Mouse (Mus musculus) right cerebral cortex, postnatal 4 days (tissue): ENCODE measurements around the gene Nxph3.

Experiments
- DNase-seq: peaks from one replicate; pipeline ENCODE4 v3.0.0-alpha.2; 2022

Nxph3 gene

GRCm38 (mm10) chr11:95514298-95514861 is at the start of gene Nxph3:
Nxph3 (minus strand) TSS chr11:95514570.
- peak; percentile 58 for DNase-seq

GRCm38 (mm10) chr11:95563849-95564248 is 49.5 kb upstream of the Nxph3 start:
- DNase-seq = no peak

- DNase-seq = no peak
These were observed 46.4 kb upstream of the Nxph3 start for GRCm38 (mm10) chr11:95560773-95561172.

GRCm38 (mm10) chr11:95559761-95560160 is 45.4 kb upstream of the Nxph3 start:
- DNase-seq = no peak

- DNase-seq = no peak
These were observed 43.3 kb upstream of the Nxph3 start for GRCm38 (mm10) chr11:95557719-95558118.

- DNase-seq = no peak
These were observed 42.7 kb upstream of the Nxph3 start for GRCm38 (mm10) chr11:95557032-95557431.

- DNase-seq = no peak
These were observed 40.9 kb upstream of the Nxph3 start for GRCm38 (mm10) chr11:95555279-95555678.

- DNase-seq = no peak
These were observed 36.1 kb upstream of the Nxph3 start for GRCm38 (mm10) chr11:95550301-95551021.

GRCm38 (mm10) chr11:95546021-95546782 is 31.8 kb upstream of the Nxph3 start:
- DNase-seq = no peak

- DNase-seq = no peak
These were observed 30.4 kb upstream of the Nxph3 start for GRCm38 (mm10) chr11:95544546-95545327.

GRCm38 (mm10) chr11:95540637-95541385 is 26.4 kb upstream of the Nxph3 start:
- no peak for DNase-seq

GRCm38 (mm10) chr11:95538378-95539104 is 24.2 kb upstream of the Nxph3 start:
- no peak for DNase-seq

- peak; percentile 97 for DNase-seq
These were observed 19.3 kb upstream of the Nxph3 start for GRCm38 (mm10) chr11:95533484-95534160.

- no peak for DNase-seq
These were observed 18.1 kb upstream of the Nxph3 start for GRCm38 (mm10) chr11:95532353-95533072.

- no peak for DNase-seq
These were observed 13.9 kb upstream of the Nxph3 start for GRCm38 (mm10) chr11:95528231-95528630.

GRCm38 (mm10) chr11:95527307-95527706 is 12.9 kb upstream of the Nxph3 start:
- DNase-seq = no peak

- peak; percentile 82 for DNase-seq
These were observed 7.2 kb upstream of the Nxph3 start for GRCm38 (mm10) chr11:95521563-95521962.

- peak; percentile 93 for DNase-seq
These were observed 6.2 kb upstream of the Nxph3 start for GRCm38 (mm10) chr11:95520456-95521072.

GRCm38 (mm10) chr11:95519996-95520395 is 5.6 kb upstream of the Nxph3 start:
- DNase-seq = no peak

GRCm38 (mm10) chr11:95519299-95519698 is 4.9 kb upstream of the Nxph3 start:
- DNase-seq = no peak
